Mouse (Mus musculus) brain, embryonic 14.5 days (tissue): ENCODE measurements at regions not wholly inside any gene's neighbourhood (a gene's known extent, or its start where the extent isn't known, plus 50 kb on each side); places are given as distances from the start of the nearest gene placed in this dataset.

ENCODE experiments used
- DNase-seq: peaks from one replicate; pipeline ENCODE4 v3.0.0-alpha.2; 2011; ENCODE audit warnings: low read depth
- CTCF ChIP-seq: fragments of 200-500 bp; IDR thresholded peaks from 2 replicates; pipeline ENCODE4 v1.5.1; 2012; ENCODE audit warnings: inconsistent platforms, mild to moderate bottlenecking, moderate library complexity, borderline replicate concordance; ENCODE audit not compliant: insufficient read depth, insufficient read length; ENCODE audit errors: extremely low read depth
- POLR2A ChIP-seq: fragments of 200-500 bp; IDR thresholded peaks from 2 replicates; pipeline ENCODE4 v1.6.1; 2012; ENCODE audit warnings: mild to moderate bottlenecking, inconsistent platforms, borderline replicate concordance; ENCODE audit not compliant: poor library complexity, insufficient read depth, insufficient read length, severe bottlenecking; ENCODE audit errors: extremely low read depth

- TF ChIP-seq CTCF (no peak), POLR2A (no peak)
Measured at GRCm38 (mm10) chr8:90630796-90631195, 186.4 kb downstream of the Gm19935 start.

GRCm38 (mm10) chr8:90608410-90608809, 208.8 kb downstream of the Gm19935 start:
- TF ChIP-seq CTCF (no peak), POLR2A (no peak)
- peak; percentile 84 for DNase-seq

More at GRCm38 (mm10) chr8:90630796-90631195, 186.4 kb downstream of the Gm19935 start:
- peak; percentile 67 for DNase-seq

- no peak for TF ChIP-seq CTCF
- no peak for TF ChIP-seq POLR2A
- peak; percentile 30 for DNase-seq
Measured at GRCm38 (mm10) chr8:90600946-90601695, 216.1 kb downstream of the Gm19935 start.

- TF ChIP-seq CTCF = no peak
- no peak for TF ChIP-seq POLR2A
- DNase-seq = no peak
Measured at GRCm38 (mm10) chr8:90597376-90597775, 219.8 kb downstream of the Gm19935 start.

GRCm38 (mm10) chr8:90579426-90579825, 231.3 kb upstream of the Tox3 start:
- no peak for TF ChIP-seq CTCF
- TF ChIP-seq POLR2A = no peak
- DNase-seq = no peak

GRCm38 (mm10) chr8:90576976-90577375, 228.8 kb upstream of the Tox3 start:
- no peak for TF ChIP-seq POLR2A
- no peak for TF ChIP-seq CTCF
- peak; percentile 97 for DNase-seq

- TF ChIP-seq CTCF = no peak
- TF ChIP-seq POLR2A = no peak
- DNase-seq = peak; percentile 49
Measured at GRCm38 (mm10) chr8:90574676-90575075, 226.5 kb upstream of the Tox3 start.

- no peak for TF ChIP-seq CTCF
- no peak for TF ChIP-seq POLR2A
- no peak for DNase-seq
Measured at GRCm38 (mm10) chr8:90556079-90556427, 207.9 kb upstream of the Tox3 start.

- TF ChIP-seq CTCF = no peak
- no peak for TF ChIP-seq POLR2A
- DNase-seq = peak; percentile 41
Measured at GRCm38 (mm10) chr8:90555415-90556078, 207.4 kb upstream of the Tox3 start.

GRCm38 (mm10) chr8:90547276-90547675, 199.1 kb upstream of the Tox3 start:
- TF ChIP-seq POLR2A (no peak), CTCF (no peak)
- DNase-seq = no peak

- DNase-seq = peak; percentile 77
- TF ChIP-seq POLR2A = no peak
- no peak for TF ChIP-seq CTCF
Measured at GRCm38 (mm10) chr8:90542619-90543018, 194.5 kb upstream of the Tox3 start.
